Mouse (Mus musculus) embryonic facial prominence, embryonic 15.5 days (tissue): Measurements from ENCODE around the gene Dnajc15. TPM values are rescaled to one million over a fixed set of nuclear protein-coding genes. Genes with fewer than 3 reads are reported as not detected.

Experiments
- ATAC-seq: fragments of 200-750 bp; cut with Nextera tagmentation; 2 replicates; pipeline ENCODE4 v1.8.0; 2017; ENCODE audit warnings: low read depth, moderate TSS enrichment; ENCODE audit not compliant: insufficient number of reproducible peaks, low FRiP score, low TSS enrichment
- H3K27ac ChIP-seq: fragments of 300-500 bp; sonication (generic); replicated peaks from 2 replicates; pipeline ENCODE4 v1.5.1; 2015; ENCODE audit warnings: mild to moderate bottlenecking, inconsistent platforms
- H3K27me3 ChIP-seq: fragments of 300-500 bp; sonication (generic); 2 replicates; pipeline ENCODE4 v1.6.1; 2015; ENCODE audit warnings: inconsistent platforms
- H3K36me3 ChIP-seq: fragments of 300-500 bp; sonication (generic); 2 replicates; pipeline ENCODE4 v1.6.1; 2015; ENCODE audit warnings: mild to moderate bottlenecking, inconsistent platforms
- H3K4me1 ChIP-seq: fragments of 300-500 bp; sonication (generic); 2 replicates; pipeline ENCODE4 v1.6.1; 2015; ENCODE audit warnings: inconsistent platforms
- H3K4me2 ChIP-seq: fragments of 300-500 bp; sonication (generic); replicated peaks from 2 replicates; pipeline ENCODE4 v1.6.1; 2015; ENCODE audit warnings: mild to moderate bottlenecking, inconsistent platforms
- H3K4me3 ChIP-seq: fragments of 300-500 bp; sonication (generic); replicated peaks from 2 replicates; pipeline ENCODE4 v1.5.1; 2015; ENCODE audit warnings: mild to moderate bottlenecking, inconsistent platforms
- H3K9ac ChIP-seq: fragments of 300-500 bp; sonication (generic); 2 replicates; pipeline ENCODE4 v1.6.1; 2015; ENCODE audit warnings: inconsistent platforms
- H3K9me3 ChIP-seq: fragments of 300-500 bp; sonication (generic); replicated peaks from 2 replicates; pipeline ENCODE4 v1.6.1; 2016; ENCODE audit warnings: inconsistent platforms
- WGBS: fragments of 180-500 bp; shearing (Covaris S2); methylation state at CpG from one replicate; pipeline ENCODE4 v1.1.7; 2015; 5-methylcytosine and 5-hydroxymethylcytosine counted together
- polyA plus RNA-seq: library from polyadenylated mRNA; unstranded; fragments of >200 nt; fragmentation: Nextera tagmentation; extraction: Ambion mirVana; gene quantifications from 2 replicates; pipeline ENCODE4 v1.2.1, GENCODE M21; 2015

The Dnajc15 gene
- polyA plus RNA-seq, 1 experiment from 2014 or later, result 102 TPM

GRCm38 (mm10) chr14:77853951-77854350 lies 21.0 kb downstream of the Dnajc15 start:
- Histone ChIP-seq H3K4me2 (no peak overlapping the region), H3K9me3 (no peaks in the 10 kb centered on the region), H3K4me3 (no peak overlapping the region), H3K36me3 (peaks cover 5% of the 10 kb centered on the region; the same call in 1 of the 2 replicates), H3K27me3 (no peaks in the 10 kb centered on the region), H3K4me1 (no peaks in the 10 kb centered on the region), H3K27ac (no peak overlapping the region), H3K9ac (no peak overlapping the region)
- ATAC-seq, result no peak
- WGBS, result 67% methylated on average over 1 of the region's 1 CpGs

GRCm38 (mm10) chr14:77849852-77850251 lies 25.1 kb downstream of the Dnajc15 start:
- H3K27me3 ChIP-seq, result no peaks in the 10 kb centered on the region
- no peak overlapping the region for H3K9ac ChIP-seq
- no peak for ATAC-seq
- H3K27ac ChIP-seq, result no peak overlapping the region
- no peak overlapping the region for H3K4me3 ChIP-seq
- no peaks in the 10 kb centered on the region for H3K9me3 ChIP-seq
- no peak overlapping the region for H3K4me2 ChIP-seq
- no peaks in the 10 kb centered on the region for H3K4me1 ChIP-seq
- H3K36me3 ChIP-seq, result 0 out of 2 replicates have a peak, but pooled peaks cover 3% of the 10 kb centered on the region
- WGBS, result 77% methylated on average over 7 of the region's 7 CpGs

GRCm38 (mm10) chr14:77848349-77848748 lies 26.6 kb downstream of the Dnajc15 start:
- no peaks in the 10 kb centered on the region for H3K9me3 ChIP-seq
- no peak overlapping the region for H3K4me2 ChIP-seq
- WGBS, result 79% methylated on average over 1 of the region's 1 CpGs
- H3K27ac ChIP-seq, result no peak overlapping the region
- H3K4me1 ChIP-seq, result no peaks in the 10 kb centered on the region
- H3K36me3 ChIP-seq, result 0 out of 2 replicates have a peak, but pooled peaks cover 3% of the 10 kb centered on the region
- no peak for ATAC-seq
- no peaks in the 10 kb centered on the region for H3K27me3 ChIP-seq
- no peak overlapping the region for H3K4me3 ChIP-seq
- no peak overlapping the region for H3K9ac ChIP-seq

GRCm38 (mm10) chr14:77846206-77846605 lies 28.7 kb downstream of the Dnajc15 start:
- Histone ChIP-seq H3K4me2 (no peak overlapping the region), H3K4me1 (no peaks in the 10 kb centered on the region), H3K36me3 (no peaks in the 10 kb centered on the region), H3K27me3 (no peaks in the 10 kb centered on the region), H3K9me3 (no peaks in the 10 kb centered on the region), H3K9ac (no peak overlapping the region), H3K27ac (no peak overlapping the region), H3K4me3 (no peak overlapping the region)
- 46% methylated on average over 4 of the region's 4 CpGs for WGBS
- no peak for ATAC-seq

- Histone ChIP-seq H3K27ac (no peak overlapping the region), H3K9me3 (no peaks in the 10 kb centered on the region), H3K9ac (no peak overlapping the region), H3K4me2 (no peak overlapping the region), H3K27me3 (no peaks in the 10 kb centered on the region), H3K4me3 (no peak overlapping the region), H3K36me3 (no peaks in the 10 kb centered on the region), H3K4me1 (no peaks in the 10 kb centered on the region)
- 73% methylated on average over 1 of the region's 1 CpGs for WGBS
- ATAC-seq, result no peak
Measured at GRCm38 (mm10) chr14:77845479-77845878, 29.4 kb downstream of the Dnajc15 start.

GRCm38 (mm10) chr14:77840574-77840973 lies 34.4 kb downstream of the Dnajc15 start:
- no peaks in the 10 kb centered on the region for H3K4me1 ChIP-seq
- no peaks in the 10 kb centered on the region for H3K9me3 ChIP-seq
- no peak overlapping the region for H3K4me2 ChIP-seq
- no peak overlapping the region for H3K9ac ChIP-seq
- no peaks in the 10 kb centered on the region for H3K36me3 ChIP-seq
- 77% methylated on average over 6 of the region's 6 CpGs for WGBS
- H3K27ac ChIP-seq, result no peak overlapping the region
- ATAC-seq, result no peak
- no peaks in the 10 kb centered on the region for H3K27me3 ChIP-seq
- no peak overlapping the region for H3K4me3 ChIP-seq

GRCm38 (mm10) chr14:77840078-77840477 lies 34.8 kb downstream of the Dnajc15 start:
- H3K36me3 ChIP-seq, result no peaks in the 10 kb centered on the region

GRCm38 (mm10) chr14:77836794-77837193 lies 38.1 kb downstream of the Dnajc15 start:
- Histone ChIP-seq H3K9me3 (no peaks in the 10 kb centered on the region), H3K27me3 (no peaks in the 10 kb centered on the region), H3K9ac (no peak overlapping the region), H3K4me1 (no peaks in the 10 kb centered on the region), H3K4me3 (no peak overlapping the region), H3K4me2 (no peak overlapping the region), H3K27ac (no peak overlapping the region), H3K36me3 (no peaks in the 10 kb centered on the region)
- 89% methylated on average over 2 of the region's 2 CpGs for WGBS
- no peak for ATAC-seq

More at GRCm38 (mm10) chr14:77840078-77840477, 34.8 kb downstream of the Dnajc15 start:
- ATAC-seq, result no peak
- H3K9me3 ChIP-seq, result no peaks in the 10 kb centered on the region
- WGBS, result 85% methylated on average over 2 of the region's 2 CpGs
- no peak overlapping the region for H3K9ac ChIP-seq
- H3K27me3 ChIP-seq, result no peaks in the 10 kb centered on the region
- no peak overlapping the region for H3K4me2 ChIP-seq
- no peak overlapping the region for H3K27ac ChIP-seq
- no peaks in the 10 kb centered on the region for H3K4me1 ChIP-seq
- no peak overlapping the region for H3K4me3 ChIP-seq

- Histone ChIP-seq H3K9ac (no peak overlapping the region), H3K4me2 (no peak overlapping the region), H3K27me3 (no peaks in the 10 kb centered on the region), H3K4me3 (no peak overlapping the region), H3K27ac (no peak overlapping the region), H3K4me1 (no peaks in the 10 kb centered on the region), H3K9me3 (no peaks in the 10 kb centered on the region), H3K36me3 (no peaks in the 10 kb centered on the region)
- no peak for ATAC-seq
Measured at GRCm38 (mm10) chr14:77832359-77832758, 42.6 kb downstream of the Dnajc15 start.

GRCm38 (mm10) chr14:77831936-77832335 lies 43.0 kb downstream of the Dnajc15 start:
- H3K27ac ChIP-seq, result no peak overlapping the region
- 87% methylated on average over 4 of the region's 4 CpGs for WGBS

GRCm38 (mm10) chr14:77829673-77830072 lies 45.3 kb downstream of the Dnajc15 start:
- H3K4me2 ChIP-seq, result no peak overlapping the region
- no peaks in the 10 kb centered on the region for H3K27me3 ChIP-seq
- WGBS, result 58% methylated on average over 4 of the region's 4 CpGs
- H3K27ac ChIP-seq, result no peak overlapping the region
- no peak for ATAC-seq
- H3K9me3 ChIP-seq, result no peaks in the 10 kb centered on the region
- no peaks in the 10 kb centered on the region for H3K4me1 ChIP-seq
- H3K9ac ChIP-seq, result no peak overlapping the region
- H3K4me3 ChIP-seq, result no peak overlapping the region
- 0 out of 2 replicates have a peak, but pooled peaks cover 2% of the 10 kb centered on the region for H3K36me3 ChIP-seq

More at GRCm38 (mm10) chr14:77831936-77832335, 43.0 kb downstream of the Dnajc15 start:
- Histone ChIP-seq H3K9me3 (no peaks in the 10 kb centered on the region), H3K4me2 (no peak overlapping the region), H3K27me3 (no peaks in the 10 kb centered on the region), H3K9ac (no peak overlapping the region), H3K36me3 (no peaks in the 10 kb centered on the region), H3K4me1 (no peaks in the 10 kb centered on the region), H3K4me3 (no peak overlapping the region)
- no peak for ATAC-seq

- Histone ChIP-seq H3K4me1 (no peaks in the 10 kb centered on the region), H3K27ac (no peak overlapping the region), H3K9me3 (no peaks in the 10 kb centered on the region), H3K9ac (no peak overlapping the region), H3K4me2 (no peak overlapping the region), H3K27me3 (no peaks in the 10 kb centered on the region), H3K4me3 (no peak overlapping the region), H3K36me3 (peaks cover 7% of the 10 kb centered on the region; the same call in 1 of the 2 replicates)
- no peak for ATAC-seq
- 66% methylated on average over 3 of the region's 3 CpGs for WGBS
Measured at GRCm38 (mm10) chr14:77825891-77826290, 49.0 kb downstream of the Dnajc15 start.
